Mouse (Mus musculus): ENCODE measurements around the gene Tmem230. TPM values are rescaled to one million over a fixed set of nuclear protein-coding genes. Genes with fewer than 3 reads are reported as not detected.
A peak's percentile ranks its signal among the peaks of the same experiment; 100 is the strongest.

Gene Tmem230
- total and polyA plus RNA-seq, 3 experiments = 27.7 to 38.2 (median 34.7) TPM

GRCm38 (mm10) chr2:132270331-132270951 lies 22.8 kb upstream of the Tmem230 start:
- no peak for DNase-seq (ENCODE audit: extremely low read depth)
- dilution Hi-C loops (cut with MboI; ENCODE audit: extremely low pct_ligation_motif_present, extremely low pct_unique_long_range_greater_than_20kb, low sequenced_read_pairs) = no loop called here
- no peak overlapping the region for H3K4me2 ChIP-seq (ENCODE audit: insufficient read depth, low read depth, poor library complexity, severe bottlenecking)

GRCm38 (mm10) chr2:132269217-132269616 lies 21.6 kb upstream of the Tmem230 start:
- dilution Hi-C loops (cut with MboI; ENCODE audit: extremely low pct_ligation_motif_present, extremely low pct_unique_long_range_greater_than_20kb, low sequenced_read_pairs) (no loop called here), in situ Hi-C loops (cut with MboI; ENCODE audit: low pct_ligation_motif_present, low pct_unique_long_range_greater_than_20kb, low sequenced_read_pairs) (no loop called here)
- H3K79me2 ChIP-seq (replicated peaks; ENCODE audit: control insufficient read depth, extremely low read depth, insufficient read depth, poor library complexity, severe bottlenecking) = peaks cover 59% of the 10 kb centered on the region
- H3K4me2 ChIP-seq (ENCODE audit: insufficient read depth, low read depth, poor library complexity, severe bottlenecking) = no peak overlapping the region
- DNase-seq (ENCODE audit: extremely low read depth) = no peak
- no peak overlapping the region for H3K27ac ChIP-seq (ENCODE audit: insufficient read depth, low read depth)
- H3K4me1 ChIP-seq (ENCODE audit: control insufficient read depth in 1 of 2, insufficient read depth in 2 of 2) = peaks cover 8 to 53% of the 10 kb centered on the region in 2 experiments
- no peak overlapping the region for H3K4me3 ChIP-seq (replicated peaks in 1 of 3; ENCODE audit: low read depth in 2 of 3, low read length in 2 of 3, poor library complexity in 1 of 3)
- peaks cover 0 to 17% of the 10 kb centered on the region in 2 experiments for H3K36me3 ChIP-seq (replicated peaks in 1 of 2; ENCODE audit: control insufficient read depth in 1 of 2, insufficient read depth in 1 of 2, low read length in 1 of 2)
- H3K9ac ChIP-seq (ENCODE audit: insufficient read depth, low read depth) = no peak overlapping the region
- no peaks in the 10 kb centered on the region for H3K27me3 ChIP-seq (replicated peaks)
- TF ChIP-seq NRF1 (IDR thresholded peaks at IDR 0.05; ENCODE audit: low read depth, low read length) = peak; percentile 48; the same call in 1 of the 2 replicates
- peak; percentile 31; the same call in 1 of the 2 replicates for TF ChIP-seq ETS1 (conservative IDR thresholded peaks at IDR 0.05; ENCODE audit: low read depth, low read length)
- 0 out of 2 replicates have a peak, but pooled peaks have one; percentile 27 for TF ChIP-seq SIN3A (IDR thresholded peaks at IDR 0.05; ENCODE audit: low read length)
- no peak for TF ChIP-seq CHD1 (IDR thresholded peaks at IDR 0.05; ENCODE audit: low read depth, low read length)
- TF ChIP-seq TBP (conservative IDR thresholded peaks at IDR 0.05; ENCODE audit: low read depth, low read length) = no peak
- peak; percentile 39; the same call in 1 of the 2 replicates for TF ChIP-seq MAX (IDR thresholded peaks at IDR 0.05; ENCODE audit: low read length)
- 0 out of 2 replicates have a peak, but pooled peaks have one; percentile 39 for TF ChIP-seq JUND (conservative IDR thresholded peaks at IDR 0.05; ENCODE audit: low read depth, low read length)
- TF ChIP-seq KAT2A (IDR thresholded peaks at IDR 0.05; ENCODE audit: insufficient replicate concordance, low read length) = no peak
- peak; percentile 41; the same call in 1 of the 2 replicates for TF ChIP-seq IRF4 (IDR thresholded peaks at IDR 0.05; ENCODE audit: low read depth, low read length)
- peak; percentile 51; the same call in 1 of the 2 replicates for TF ChIP-seq ELF1 (IDR thresholded peaks at IDR 0.05; ENCODE audit: low read depth, low read length)
- TF ChIP-seq MAFK (IDR thresholded peaks at IDR 0.05; ENCODE audit: insufficient replicate concordance, low read length) = peak; percentile 80; the same call in 1 of the 2 replicates
- no peaks in the 10 kb centered on the region for H3K9me3 ChIP-seq (replicated peaks; ENCODE audit: low read length)

More at GRCm38 (mm10) chr2:132270331-132270951, 22.8 kb upstream of the Tmem230 start:
- Histone ChIP-seq H3K36me3 (replicated peaks in 1 of 2; ENCODE audit: control insufficient read depth in 1 of 2, insufficient read depth in 1 of 2, low read length in 1 of 2) (peaks cover 0 to 18% of the 10 kb centered on the region in 2 experiments), H3K27ac (ENCODE audit: insufficient read depth, low read depth) (no peak overlapping the region), H3K9ac (ENCODE audit: insufficient read depth, low read depth) (no peak overlapping the region), H3K27me3 (replicated peaks) (no peaks in the 10 kb centered on the region), H3K4me1 (ENCODE audit: control insufficient read depth in 1 of 2, insufficient read depth in 2 of 2) (peaks cover 8 to 45% of the 10 kb centered on the region in 2 experiments), H3K4me3 (replicated peaks in 1 of 3; ENCODE audit: low read depth in 2 of 3, low read length in 2 of 3, poor library complexity in 1 of 3) (no peak overlapping the region), H3K79me2 (replicated peaks; ENCODE audit: control insufficient read depth, extremely low read depth, insufficient read depth, poor library complexity, severe bottlenecking) (peaks cover 52% of the 10 kb centered on the region), H3K9me3 (replicated peaks; ENCODE audit: low read length) (no peaks in the 10 kb centered on the region)
- TF ChIP-seq SIN3A (IDR thresholded peaks at IDR 0.05; ENCODE audit: low read length) (no peak), ZMIZ1 (IDR thresholded peaks at IDR 0.05; ENCODE audit: low read depth, low read length) (no peak), UBTF (IDR thresholded peaks at IDR 0.05; ENCODE audit: low read depth, low read length) (no peak), JUN (IDR thresholded peaks at IDR 0.05; ENCODE audit: insufficient read depth, low read depth, low read length) (no peak)
- in situ Hi-C loops (cut with MboI; ENCODE audit: low pct_ligation_motif_present, low pct_unique_long_range_greater_than_20kb, low sequenced_read_pairs) = no loop called here

Measured in CH12.LX (cell line).